Mouse (Mus musculus) heart, embryonic 14.5 days (tissue): ENCODE measurements around the gene Creb5. TPM values are rescaled to one million over a fixed set of nuclear protein-coding genes. Genes with fewer than 3 reads are reported as not detected.
A peak's percentile ranks its signal among the peaks of the same experiment; 100 is the strongest.

Experiments
- ATAC-seq: fragments of 200-750 bp; cut with Nextera tagmentation; 2 replicates; pipeline ENCODE4 v1.8.0; 2017; ENCODE audit warnings: low read depth, moderate TSS enrichment; ENCODE audit not compliant: insufficient number of reproducible peaks, insufficient read depth, low FRiP score
- H3K27ac ChIP-seq, 2 experiments: fragments of 200-500 bp in 1 of 2; fragments of 300-500 bp in 1 of 2; sonication (generic) in 1 of 2; replicated peaks in 1 of 2; 2 replicates each; pipeline ENCODE4 v1.5.1; 2012 to 2014; ENCODE audit warnings: low read depth in 2 of 2, low read length in 2 of 2, control low read depth in 1 of 2, mild to moderate bottlenecking in 1 of 2, mixed read lengths in 1 of 2; ENCODE audit not compliant: control insufficient read depth in 1 of 2, insufficient read depth in 1 of 2
- H3K27me3 ChIP-seq: fragments of 300-500 bp; sonication (generic); 2 replicates; pipeline ENCODE4 v1.6.1; 2014; ENCODE audit warnings: mild to moderate bottlenecking, low read length, control low read depth; ENCODE audit not compliant: control insufficient read depth, insufficient read depth
- H3K36me3 ChIP-seq: fragments of 300-500 bp; sonication (generic); 2 replicates; pipeline ENCODE4 v1.6.1; 2014; ENCODE audit warnings: mild to moderate bottlenecking, control low read depth, low read length, mixed read lengths; ENCODE audit not compliant: control insufficient read depth, insufficient read depth
- H3K4me1 ChIP-seq, 2 experiments: fragments of 200-500 bp in 1 of 2; fragments of 300-500 bp in 1 of 2; sonication (generic) in 1 of 2; 2 replicates each; pipeline ENCODE4 v1.6.1; 2012 to 2014; ENCODE audit warnings: low read length in 2 of 2, control low read depth in 1 of 2, mixed read lengths in 1 of 2; ENCODE audit not compliant: control insufficient read depth in 2 of 2, insufficient read depth in 2 of 2
- H3K4me2 ChIP-seq: fragments of 300-500 bp; sonication (generic); 2 replicates; pipeline ENCODE4 v1.6.1; 2014; ENCODE audit warnings: mild to moderate bottlenecking, low read length
- H3K4me3 ChIP-seq, 2 experiments: fragments of 200-500 bp in 1 of 2; fragments of 300-500 bp in 1 of 2; sonication (generic) in 1 of 2; 2 replicates each; pipeline ENCODE4 v1.5.1; 2012 to 2014; ENCODE audit warnings: low read length in 2 of 2, mild to moderate bottlenecking in 2 of 2, control low read depth in 1 of 2, low read depth in 1 of 2, moderate library complexity in 1 of 2; ENCODE audit not compliant: control insufficient read depth in 1 of 2, insufficient read depth in 1 of 2
- H3K9ac ChIP-seq: fragments of 300-500 bp; sonication (generic); 2 replicates; pipeline ENCODE4 v1.6.1; 2014; ENCODE audit warnings: mild to moderate bottlenecking, low read length
- H3K9me3 ChIP-seq: fragments of 300-500 bp; sonication (generic); 2 replicates; pipeline ENCODE4 v1.6.1; 2016; ENCODE audit warnings: low read length, control low read depth; ENCODE audit not compliant: control insufficient read depth
- WGBS: fragments of 180-500 bp; shearing (Covaris S2); extraction: QIAGEN DNeasy Blood & Tissue Kit; methylation state at CpG from one replicate; pipeline ENCODE4 v1.1.7; 2014; 5-methylcytosine and 5-hydroxymethylcytosine counted together
- polyA plus RNA-seq: library from polyadenylated mRNA; unstranded; fragments of >200 nt; fragmentation: Nextera tagmentation; extraction: Ambion mirVana; gene quantifications from 2 replicates; pipeline ENCODE4 v1.2.1, GENCODE M21; 2014

The Creb5 gene
- polyA plus RNA-seq, 1 experiment from 2014 or later = 38.3 TPM

DNA sequence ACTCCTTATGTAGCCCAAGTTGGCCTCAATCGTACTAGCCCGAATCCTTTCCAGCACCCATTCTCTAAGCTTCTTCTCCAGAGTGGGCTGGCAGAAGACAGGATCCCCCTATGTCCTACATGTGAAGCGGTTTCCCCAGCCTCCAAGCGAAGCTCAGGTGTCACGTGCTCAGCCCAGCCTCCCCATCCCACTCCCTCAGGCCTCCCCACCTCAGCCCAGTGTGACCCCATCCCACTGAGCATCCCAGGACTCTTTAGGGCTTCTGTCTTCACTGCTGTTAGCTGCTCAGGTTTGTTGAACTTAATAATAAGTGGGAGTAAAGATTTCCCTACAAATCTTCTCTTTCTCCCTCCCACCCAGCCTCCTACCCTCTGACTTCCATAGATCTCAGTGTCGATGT is 261.2 kb downstream of the Creb5 start:
- Histone ChIP-seq H3K36me3 (no peaks in the 10 kb centered on the region), H3K9me3 (no peaks in the 10 kb centered on the region), H3K27me3 (no peaks in the 10 kb centered on the region), H3K4me3 (no peak overlapping the region), H3K9ac (no peak overlapping the region), H3K4me1 (peaks cover 15 to 28% of the 10 kb centered on the region in 2 experiments), H3K27ac (no peak overlapping the region), H3K4me2 (no peak overlapping the region)
- ATAC-seq = no peak
- 71% methylated on average over 6 of the region's 6 CpGs for WGBS

GRCm38 (mm10) chr6:53549409-53549808 is 262.3 kb downstream of the Creb5 start:
- H3K36me3 ChIP-seq = no peaks in the 10 kb centered on the region
- no peaks in the 10 kb centered on the region for H3K27me3 ChIP-seq
- no peak overlapping the region for H3K4me3 ChIP-seq
- H3K9me3 ChIP-seq = no peaks in the 10 kb centered on the region
- ATAC-seq = no peak
- H3K4me1 ChIP-seq = peaks cover 15 to 28% of the 10 kb centered on the region in 2 experiments
- 62% methylated on average over 6 of the region's 6 CpGs for WGBS
- H3K9ac ChIP-seq = no peak overlapping the region
- no peak overlapping the region for H3K4me2 ChIP-seq
- no peak overlapping the region for H3K27ac ChIP-seq

GRCm38 (mm10) chr6:53556050-53556449 is 269.0 kb downstream of the Creb5 start:
- H3K9ac ChIP-seq = peak overlapping the region; percentile 13; the same call in 1 of the 2 replicates
- H3K4me1 ChIP-seq = peaks cover 10 to 20% of the 10 kb centered on the region in 2 experiments
- ATAC-seq = no peak; the same call in 1 of the 2 replicates
- 2% methylated on average over 6 of the region's 6 CpGs for WGBS
- no peaks in the 10 kb centered on the region for H3K36me3 ChIP-seq
- H3K9me3 ChIP-seq = no peaks in the 10 kb centered on the region
- H3K4me2 ChIP-seq = peak overlapping the region; percentile 21; the same call in 1 of the 2 replicates
- H3K4me3 ChIP-seq = no peak overlapping the region
- peak overlapping the region in 1 of 2 experiments; percentile 31; a peak in 1 of 4 replicates for H3K27ac ChIP-seq
- no peaks in the 10 kb centered on the region for H3K27me3 ChIP-seq

- no peaks in the 10 kb centered on the region for H3K27me3 ChIP-seq
- 58% methylated on average over 5 of the region's 5 CpGs for WGBS
- no peak overlapping the region for H3K27ac ChIP-seq
- H3K9ac ChIP-seq = no peak overlapping the region
- H3K9me3 ChIP-seq = no peaks in the 10 kb centered on the region
- peaks cover 20 to 38% of the 10 kb centered on the region in 2 experiments for H3K4me1 ChIP-seq
- H3K4me3 ChIP-seq = no peak overlapping the region
- ATAC-seq = no peak
- no peaks in the 10 kb centered on the region for H3K36me3 ChIP-seq
- no peak overlapping the region for H3K4me2 ChIP-seq
Observed at GRCm38 (mm10) chr6:53560928-53561327, 273.9 kb downstream of the Creb5 start.

DNA sequence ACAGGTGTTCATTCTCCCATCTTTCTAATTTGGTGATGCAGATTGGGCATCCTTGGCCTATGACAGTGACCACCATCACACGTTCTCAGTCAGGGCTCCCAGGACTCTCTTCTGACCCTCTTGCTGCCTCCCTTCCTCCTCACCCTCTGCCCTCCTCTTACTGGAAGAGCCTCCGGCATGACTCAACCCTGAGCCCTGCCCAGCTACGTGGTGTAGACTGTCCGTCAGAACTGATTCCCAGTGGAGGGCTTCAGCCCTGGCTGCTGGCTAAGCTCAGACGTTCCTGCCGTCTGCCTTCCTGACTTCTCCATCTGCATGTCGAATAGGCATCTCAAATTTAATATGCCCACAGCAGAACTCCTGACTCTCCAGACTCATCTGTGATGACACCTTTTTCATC is 275.5 kb downstream of the Creb5 start:
- Histone ChIP-seq H3K4me3 (no peak overlapping the region), H3K4me2 (no peak overlapping the region), H3K36me3 (no peaks in the 10 kb centered on the region), H3K27me3 (no peaks in the 10 kb centered on the region), H3K9me3 (no peaks in the 10 kb centered on the region), H3K4me1 (peaks cover 17 to 44% of the 10 kb centered on the region in 2 experiments), H3K27ac (no peak overlapping the region), H3K9ac (no peak overlapping the region)
- 38% methylated on average over 7 of the region's 7 CpGs for WGBS
- peak; percentile 49; the same call in 1 of the 2 replicates for ATAC-seq

DNA sequence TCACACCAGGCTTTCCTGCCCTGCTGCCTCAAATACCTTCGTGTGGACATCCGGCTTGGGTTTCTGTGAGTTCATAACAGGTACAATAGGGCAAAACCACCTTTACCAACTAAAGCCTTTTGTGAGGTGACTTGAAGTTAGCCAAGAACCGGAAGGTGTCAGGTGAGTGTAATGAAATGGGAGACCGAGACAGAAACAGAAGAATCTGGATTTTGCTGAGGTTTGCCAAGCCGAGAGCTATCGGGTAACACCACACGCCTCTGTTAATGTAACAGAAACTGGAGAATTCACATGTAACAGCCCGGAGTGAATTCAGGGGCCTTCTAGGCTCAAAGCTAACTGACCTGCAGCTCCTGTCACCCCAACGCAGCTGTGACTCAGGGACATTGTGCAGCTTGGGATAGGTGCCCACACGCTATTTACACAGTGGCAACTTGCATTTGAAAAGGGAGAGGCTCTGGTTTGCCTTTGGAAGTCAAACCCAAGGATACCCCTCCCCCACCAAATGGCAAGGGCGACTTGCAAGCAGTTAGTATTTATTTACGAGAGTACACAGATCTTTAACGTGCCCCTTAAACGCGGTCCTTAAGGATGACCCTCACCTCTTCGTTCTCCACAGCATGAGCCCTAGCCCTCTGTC is 276.6 kb downstream of the Creb5 start:
- Histone ChIP-seq H3K4me2 (no peak overlapping the region), H3K4me3 (no peak overlapping the region), H3K9me3 (no peaks in the 10 kb centered on the region), H3K27me3 (no peaks in the 10 kb centered on the region), H3K9ac (no peak overlapping the region), H3K36me3 (no peaks in the 10 kb centered on the region), H3K27ac (no peak overlapping the region), H3K4me1 (peaks cover 19 to 49% of the 10 kb centered on the region in 2 experiments)
- no peak for ATAC-seq
- WGBS = 84% methylated on average over 16 of the region's 16 CpGs

DNA sequence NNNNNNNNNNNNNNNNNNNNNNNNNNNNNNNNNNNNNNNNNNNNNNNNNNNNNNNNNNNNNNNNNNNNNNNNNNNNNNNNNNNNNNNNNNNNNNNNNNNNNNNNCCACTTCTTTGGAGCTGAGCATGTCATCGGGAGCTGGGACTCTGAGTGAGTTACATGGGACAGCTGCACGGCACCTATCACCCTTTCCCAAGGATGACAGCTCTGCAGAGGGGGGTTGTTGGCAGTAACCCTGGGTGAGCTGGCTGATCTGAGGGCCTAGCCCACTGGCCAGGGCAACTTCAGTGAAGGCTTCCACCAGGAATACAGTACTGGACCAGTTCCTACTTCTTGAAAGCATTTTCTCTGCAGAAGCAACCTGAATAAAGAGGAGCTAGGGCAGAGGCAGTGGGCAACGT is 282.4 kb downstream of the Creb5 start:
- Histone ChIP-seq H3K27ac (0 out of 4 replicates have a peak overlapping the region, but pooled peaks of 1 of the 2 experiments have one; percentile 14), H3K4me1 (peaks cover 32 to 64% of the 10 kb centered on the region in 2 experiments), H3K27me3 (no peaks in the 10 kb centered on the region), H3K4me2 (no peak overlapping the region), H3K9ac (no peak overlapping the region), H3K9me3 (no peaks in the 10 kb centered on the region), H3K36me3 (no peaks in the 10 kb centered on the region), H3K4me3 (no peak overlapping the region)
- ATAC-seq = no peak
- WGBS = 27% methylated on average over 3 of the region's 3 CpGs

DNA sequence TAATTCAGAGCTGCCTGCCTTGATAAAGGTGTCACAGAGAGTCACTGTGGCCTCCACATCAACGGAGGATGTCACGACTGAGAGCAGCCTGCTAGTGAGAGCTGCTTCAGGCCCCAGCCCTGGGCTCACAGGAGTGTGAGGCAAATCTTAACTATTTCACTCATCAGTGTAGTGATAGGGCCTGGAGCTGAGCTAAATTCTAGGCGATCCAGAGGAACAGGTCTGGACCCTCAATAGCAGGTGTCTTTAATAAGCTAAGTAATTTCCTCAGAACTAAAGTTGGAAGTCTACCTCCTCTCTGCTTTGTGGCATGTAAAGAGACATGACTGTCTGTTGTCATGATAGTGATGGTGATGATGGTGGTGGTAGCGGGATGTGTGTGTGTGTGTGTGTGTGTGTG is 283.8 kb downstream of the Creb5 start:
- 72% methylated on average over 4 of the region's 4 CpGs for WGBS
- H3K4me2 ChIP-seq = no peak overlapping the region
- no peaks in the 10 kb centered on the region for H3K36me3 ChIP-seq
- no peak overlapping the region for H3K27ac ChIP-seq
- peaks cover 34 to 70% of the 10 kb centered on the region in 2 experiments for H3K4me1 ChIP-seq
- H3K27me3 ChIP-seq = no peaks in the 10 kb centered on the region
- H3K9me3 ChIP-seq = no peaks in the 10 kb centered on the region
- no peak for ATAC-seq
- H3K9ac ChIP-seq = no peak overlapping the region
- H3K4me3 ChIP-seq = no peak overlapping the region
